Mouse (Mus musculus) myocyte (in vitro differentiated cells): ENCODE results near the gene Gm20671.
A peak's percentile ranks its signal among the peaks of the same experiment; 100 is the strongest.
"Not testable (repeated sequence)": the region's sequence is repeated elsewhere in the genome, so short reads cannot be mapped to it uniquely, and the experiment has no call there.

Experiments
- CEBPB ChIP-seq: IDR thresholded peaks from 2 replicates; pipeline ENCODE4 v1.6.1; 2011; ENCODE audit warnings: mild to moderate bottlenecking, moderate library complexity; ENCODE audit not compliant: poor library complexity, insufficient read depth, severe bottlenecking
- MAX ChIP-seq: IDR thresholded peaks from one replicate; pipeline ENCODE4 v1.6.1; 2011; ENCODE audit warnings: low read depth, mild to moderate bottlenecking, control low read depth
- POLR2A ChIP-seq: IDR thresholded peaks from one replicate; pipeline ENCODE4 v1.6.1; 2011; ENCODE audit warnings: low read depth, mild to moderate bottlenecking, control low read depth, moderate library complexity; ENCODE audit not compliant: insufficient read length
- POLR2AphosphoS2 ChIP-seq: IDR thresholded peaks from one replicate; pipeline ENCODE4 v1.6.1; 2011; ENCODE audit warnings: low read depth, control low read depth; ENCODE audit not compliant: insufficient read length
- SRF ChIP-seq: IDR thresholded peaks from one replicate; pipeline ENCODE4 v1.6.1; 2011; ENCODE audit warnings: low read depth; ENCODE audit not compliant: control insufficient read depth, insufficient read length
- TCF12 ChIP-seq: IDR thresholded peaks from one replicate; pipeline ENCODE4 v1.6.1; 2011; ENCODE audit warnings: mild to moderate bottlenecking, control low read depth; ENCODE audit not compliant: poor library complexity, insufficient read depth, severe bottlenecking

GRCm38 (mm10) chr5:32733892-32734291 lies 93.0 kb downstream of the Gm20671 start:
- TF ChIP-seq POLR2A, TCF12, SRF, CEBPB, MAX: not testable (repeated sequence)
- TF ChIP-seq POLR2AphosphoS2, result peak; percentile 19
